Mouse (Mus musculus) kidney, postnatal 0 days (tissue): ENCODE measurements around the gene Hist1h2be. TPM values are rescaled to one million over a fixed set of nuclear protein-coding genes. Genes with fewer than 3 reads are reported as not detected.

ENCODE experiments used
- ATAC-seq: fragments of 200-750 bp; cut with Nextera tagmentation; replicated peaks from 2 replicates; pipeline ENCODE4 v1.8.0; 2017; ENCODE audit warnings: low read depth, moderate number of reproducible peaks, moderate TSS enrichment, moderate library complexity; ENCODE audit not compliant: low FRiP score
- DNase-seq: peaks from one replicate; pipeline ENCODE4 v3.0.0-alpha.2; 2016; ENCODE audit warnings: low spot score
- H3K27ac ChIP-seq: fragments of 300-500 bp; sonication (generic); 2 replicates; pipeline ENCODE4 v1.5.1; 2014; ENCODE audit warnings: mild to moderate bottlenecking
- H3K27me3 ChIP-seq: fragments of 300-500 bp; sonication (generic); 2 replicates; pipeline ENCODE4 v1.6.1; 2014; ENCODE audit warnings: low read length, mixed read lengths; ENCODE audit not compliant: insufficient read depth
- H3K36me3 ChIP-seq: fragments of 300-500 bp; sonication (generic); 2 replicates; pipeline ENCODE4 v1.6.1; 2014; ENCODE audit warnings: low read length, mixed read lengths; ENCODE audit not compliant: insufficient read depth
- H3K4me1 ChIP-seq: fragments of 300-500 bp; sonication (generic); replicated peaks from 2 replicates; pipeline ENCODE4 v1.6.1; 2014; ENCODE audit warnings: antibody characterized with exemption, low read length, mixed read lengths; ENCODE audit not compliant: insufficient read depth
- H3K4me2 ChIP-seq: fragments of 300-500 bp; sonication (generic); 2 replicates; pipeline ENCODE4 v1.6.1; 2014; ENCODE audit warnings: mild to moderate bottlenecking, low read length, moderate library complexity, mixed read lengths
- H3K4me3 ChIP-seq: fragments of 300-500 bp; sonication (generic); replicated peaks from 2 replicates; pipeline ENCODE4 v1.5.1; 2014; ENCODE audit warnings: low read depth, low read length
- H3K9ac ChIP-seq: fragments of 300-500 bp; sonication (generic); 2 replicates; pipeline ENCODE4 v1.6.1; 2014; ENCODE audit warnings: low read depth, low read length
- H3K9me3 ChIP-seq: fragments of 300-500 bp; sonication (generic); replicated peaks from 2 replicates; pipeline ENCODE4 v1.6.1; 2016; ENCODE audit warnings: low read length, inconsistent platforms, mixed read lengths
- CTCF ChIP-seq: IDR thresholded peaks from 2 replicates; pipeline ENCODE4 v1.5.1; 2016; ENCODE audit warnings: antibody characterized with exemption, low read depth, mild to moderate bottlenecking, moderate library complexity
- WGBS: fragments of 180-500 bp; shearing (Covaris S2); extraction: QIAGEN DNeasy Blood & Tissue Kit; methylation state at CpG from one replicate; pipeline ENCODE4 v1.1.7; 2014; 5-methylcytosine and 5-hydroxymethylcytosine counted together
- polyA plus RNA-seq: library from polyadenylated mRNA; unstranded; fragments of >200 nt; fragmentation: Nextera tagmentation; extraction: Ambion mirVana; gene quantifications from 2 replicates; pipeline ENCODE4 v1.2.1, GENCODE M21; 2015

Gene Hist1h2be
- polyA plus RNA-seq, 1 experiment from 2014 or later: 0.83 TPM

DNA sequence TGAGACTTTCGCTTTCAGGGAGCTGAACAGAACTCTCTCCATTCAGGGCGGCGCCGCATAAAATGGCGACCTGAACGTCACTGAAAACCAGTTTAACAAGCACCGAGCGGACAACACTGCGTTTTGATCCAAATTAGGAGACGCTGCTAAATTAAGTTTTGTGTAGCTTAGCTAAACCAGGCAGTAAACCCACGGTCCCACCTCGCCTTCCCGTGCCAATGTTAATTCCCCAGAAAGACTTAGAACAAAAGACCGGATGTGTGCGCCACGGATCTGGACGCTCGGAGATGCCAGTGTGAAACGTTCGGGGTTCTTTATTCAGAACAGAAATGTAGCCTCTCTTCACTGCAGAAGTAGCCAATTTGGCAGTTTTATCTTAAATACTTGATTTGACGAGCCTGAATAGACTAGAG, 35.9 kb downstream of the Hist1h2be start:
- Histone ChIP-seq H3K27me3 (no peaks in the 10 kb centered on the region), H3K4me2 (peak overlapping the region; percentile 78), H3K36me3 (no peaks in the 10 kb centered on the region), H3K9ac (peak overlapping the region; percentile 76), H3K9me3 (no peaks in the 10 kb centered on the region), H3K4me1 (no peaks in the 10 kb centered on the region), H3K4me3 (peak overlapping the region; percentile 49), H3K27ac (peak overlapping the region; percentile 97)
- no peak for TF ChIP-seq CTCF
- ATAC-seq (no peak), DNase-seq (peak; percentile 86)
- under 1% methylated on average over 21 of the region's 21 CpGs for WGBS

DNA sequence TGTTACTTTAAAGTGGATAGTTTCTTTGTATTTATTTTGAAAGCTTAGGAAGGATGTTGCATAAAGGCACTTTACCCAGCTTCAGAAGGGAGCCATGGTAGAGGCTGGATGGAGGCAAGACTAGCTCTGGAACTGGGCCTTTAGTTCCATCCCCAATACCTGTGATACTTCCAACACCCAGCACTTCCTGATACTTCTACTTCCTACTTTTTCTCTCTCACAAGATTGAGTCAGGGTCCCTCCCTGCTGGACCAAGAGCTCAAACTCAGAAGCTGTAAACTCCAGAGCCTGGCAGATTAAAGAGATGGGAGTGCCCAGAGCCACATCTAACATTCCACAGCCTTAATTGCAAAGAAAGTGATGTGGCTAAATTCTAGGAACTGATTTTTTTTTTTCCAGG, 36.6 kb downstream of the Hist1h2be start:
- peak; percentile 84 for DNase-seq
- no peaks in the 10 kb centered on the region for H3K4me1 ChIP-seq
- no peaks in the 10 kb centered on the region for H3K36me3 ChIP-seq
- no peaks in the 10 kb centered on the region for H3K27me3 ChIP-seq
- peak overlapping the region; percentile 97 for H3K27ac ChIP-seq
- peak overlapping the region; percentile 78 for H3K4me2 ChIP-seq
- no peak for TF ChIP-seq CTCF
- peak overlapping the region; percentile 76 for H3K9ac ChIP-seq
- ATAC-seq: no peak
- H3K4me3 ChIP-seq: peak overlapping the region; percentile 49; the same call in 1 of the 2 replicates
- no peaks in the 10 kb centered on the region for H3K9me3 ChIP-seq

DNA sequence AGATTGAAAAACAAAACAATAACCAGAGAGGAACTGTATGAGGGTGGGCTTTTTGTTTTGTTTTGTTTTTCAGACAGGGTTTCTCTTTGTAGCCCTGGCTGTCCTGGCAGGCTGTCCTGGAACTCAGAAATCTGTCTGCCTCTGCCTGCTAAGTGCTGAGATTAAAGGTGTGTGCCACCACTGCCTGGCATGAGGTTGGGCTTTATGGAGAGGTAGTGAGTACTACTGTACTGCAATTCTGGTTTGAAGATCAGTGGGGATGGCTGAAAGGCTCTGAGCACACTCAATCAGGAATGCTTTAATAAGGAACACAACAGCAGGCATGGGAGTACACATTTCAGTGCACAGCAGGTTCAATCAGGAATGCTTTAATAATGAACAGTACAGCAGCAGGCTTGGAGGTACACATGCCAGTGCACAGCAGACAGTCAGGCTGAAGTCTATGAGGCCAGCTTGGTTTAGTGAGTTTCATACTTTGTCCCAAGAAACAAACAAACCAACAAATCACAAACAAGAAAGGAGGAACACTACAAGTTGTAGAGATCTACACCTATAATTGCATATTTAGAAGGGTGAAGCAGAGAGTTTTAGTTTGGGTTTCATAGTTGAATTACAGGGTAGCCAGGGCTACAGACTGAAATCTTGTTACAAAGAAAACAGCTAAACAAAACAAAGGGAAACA, 37.4 kb downstream of the Hist1h2be start:
- no peak for DNase-seq
- no peak overlapping the region for H3K9ac ChIP-seq
- H3K27me3 ChIP-seq: no peaks in the 10 kb centered on the region
- ATAC-seq: no peak
- TF ChIP-seq CTCF: no peak
- no peak overlapping the region; the same call in 1 of the 2 replicates for H3K4me2 ChIP-seq
- no peaks in the 10 kb centered on the region for H3K9me3 ChIP-seq
- H3K36me3 ChIP-seq: no peaks in the 10 kb centered on the region
- H3K4me1 ChIP-seq: no peaks in the 10 kb centered on the region
- no peak overlapping the region for H3K4me3 ChIP-seq
- H3K27ac ChIP-seq: peak overlapping the region; percentile 97

DNA sequence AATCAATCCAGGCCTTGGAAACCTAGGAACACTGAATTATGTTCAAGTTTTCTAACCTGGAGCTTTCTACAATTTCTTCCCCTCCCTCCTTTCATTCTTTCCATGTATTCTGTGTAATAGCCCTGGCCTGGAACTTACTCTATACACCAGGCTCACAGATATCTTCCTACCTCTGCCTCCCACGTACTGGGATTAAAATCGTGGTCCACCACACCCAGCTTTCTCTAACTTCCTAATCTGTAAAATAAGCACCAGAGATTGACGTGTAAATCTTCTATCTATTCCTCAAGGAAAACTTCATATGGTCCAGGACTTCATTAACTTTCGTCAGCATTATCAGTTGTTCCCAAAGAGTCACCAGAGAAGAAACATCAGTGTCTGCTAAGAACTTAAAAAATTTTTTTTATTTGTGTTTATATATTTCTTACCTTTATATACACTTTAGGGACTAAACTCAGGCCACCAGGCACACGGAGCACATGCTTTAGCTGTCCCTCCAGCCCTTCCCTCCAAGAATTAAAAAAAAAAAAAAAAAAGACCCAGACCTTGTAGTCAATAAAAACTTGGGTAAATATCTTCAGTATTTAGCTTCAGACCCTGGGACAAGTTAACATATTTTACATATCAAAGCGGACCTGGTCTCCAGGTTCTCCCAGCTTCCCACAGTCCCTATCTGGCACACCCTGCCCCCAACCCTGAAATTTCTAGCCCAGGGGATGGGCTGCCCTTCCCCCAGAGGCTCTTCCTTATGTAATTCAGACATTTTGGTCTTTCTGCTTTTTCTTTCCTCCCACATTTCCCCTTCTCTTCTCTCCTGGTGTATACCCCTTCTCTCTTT, 38.5 kb downstream of the Hist1h2be start:
- 7% methylated on average over 6 of the region's 6 CpGs for WGBS
- peak overlapping the region; percentile 97 for H3K27ac ChIP-seq
- no peak for TF ChIP-seq CTCF
- no peaks in the 10 kb centered on the region for H3K4me1 ChIP-seq
- H3K4me2 ChIP-seq: peak overlapping the region; percentile 79
- peak overlapping the region; percentile 50 for H3K4me3 ChIP-seq
- DNase-seq (peak; percentile 16), ATAC-seq (no peak)
- H3K36me3 ChIP-seq: no peaks in the 10 kb centered on the region
- peak overlapping the region; percentile 67 for H3K9ac ChIP-seq
- H3K27me3 ChIP-seq: no peaks in the 10 kb centered on the region
- no peaks in the 10 kb centered on the region for H3K9me3 ChIP-seq

DNA sequence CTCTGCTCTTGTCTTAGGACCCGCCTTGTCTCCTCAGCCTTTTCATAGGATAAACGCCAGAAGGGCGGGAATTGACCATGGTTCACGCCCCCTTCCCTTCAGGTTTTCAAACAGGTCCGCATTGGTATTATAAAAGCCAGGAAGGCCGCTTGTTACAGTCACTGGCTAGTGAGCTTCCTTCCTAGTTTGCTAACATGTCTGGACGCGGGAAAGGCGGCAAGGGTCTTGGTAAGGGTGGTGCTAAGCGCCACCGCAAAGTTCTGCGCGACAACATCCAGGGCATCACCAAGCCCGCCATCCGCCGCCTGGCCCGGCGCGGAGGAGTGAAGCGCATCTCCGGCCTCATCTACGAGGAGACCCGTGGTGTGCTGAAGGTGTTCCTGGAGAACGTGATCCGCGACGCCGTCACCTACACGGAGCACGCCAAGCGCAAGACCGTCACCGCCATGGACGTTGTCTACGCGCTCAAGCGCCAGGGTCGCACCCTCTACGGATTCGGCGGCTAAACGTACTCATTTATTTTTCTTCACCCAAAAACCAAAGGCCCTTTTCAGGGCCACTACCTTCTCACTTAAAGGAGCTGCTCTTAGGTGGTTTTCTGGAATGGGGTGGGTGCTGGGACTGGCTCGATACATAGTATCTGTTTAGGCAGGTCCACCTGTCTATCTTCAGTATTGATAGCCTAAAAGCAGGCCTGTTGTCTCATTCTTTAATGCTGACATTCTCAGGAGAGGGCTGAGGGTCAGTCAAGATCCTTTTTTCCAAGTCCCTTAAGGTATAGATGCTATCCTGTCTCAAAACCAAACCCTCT, 39.3 kb downstream of the Hist1h2be start, which contains the start of gene Hist1h4d:
Hist1h4d (plus strand) TSS at position 191 of the 811 bp plus-strand sequence.
- under 1% methylated on average over 42 of the region's 43 CpGs for WGBS
- Histone ChIP-seq H3K4me2 (peak within 1 kb of the TSS; percentile 79), H3K4me3 (peak within 1 kb of the TSS; percentile 50), H3K27ac (peak within 1 kb of the TSS; percentile 97), H3K36me3 (no peaks in the 10 kb centered on the region), H3K4me1 (peaks cover under 1% of the 10 kb centered on the region; the same call in 1 of the 2 replicates), H3K9ac (peak within 1 kb of the TSS; percentile 67), H3K9me3 (no peaks in the 10 kb centered on the region), H3K27me3 (no peaks in the 10 kb centered on the region)
- no peak for TF ChIP-seq CTCF
- ATAC-seq (peak; percentile 88), DNase-seq (peak; percentile 97)

DNA sequence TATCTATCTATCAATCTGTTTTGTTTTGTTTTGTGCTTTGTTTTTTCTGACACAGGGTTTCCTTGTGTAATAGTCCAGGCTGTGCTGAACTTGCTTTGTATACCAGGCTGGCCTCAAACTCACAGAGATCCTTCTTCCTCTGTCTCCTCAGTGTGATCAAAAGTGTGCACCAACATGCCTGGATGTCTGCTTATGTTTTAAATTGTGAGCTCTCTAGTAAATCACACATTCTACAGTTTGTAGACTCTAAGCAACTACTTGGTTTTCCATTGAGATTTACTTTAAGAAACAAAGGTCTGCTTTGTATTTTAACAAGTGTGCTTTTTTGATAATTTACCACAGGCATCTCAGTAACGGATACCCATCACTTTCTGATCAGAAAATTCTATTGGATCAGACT, 43.1 kb downstream of the Hist1h2be start:
- no peaks in the 10 kb centered on the region for H3K27me3 ChIP-seq
- no peaks in the 10 kb centered on the region for H3K9me3 ChIP-seq
- WGBS: 89% methylated on average over 1 of the region's 1 CpGs
- H3K9ac ChIP-seq: no peak overlapping the region
- H3K27ac ChIP-seq: no peak overlapping the region
- no peak for TF ChIP-seq CTCF
- ATAC-seq (no peak), DNase-seq (no peak)
- H3K36me3 ChIP-seq: no peaks in the 10 kb centered on the region
- H3K4me1 ChIP-seq: peaks cover 10% of the 10 kb centered on the region; the same call in 1 of the 2 replicates
- no peak overlapping the region for H3K4me2 ChIP-seq
- H3K4me3 ChIP-seq: no peak overlapping the region
